23 mouse cellular contexts compared by ENCODE assay signal in the genomic region with DNA sequence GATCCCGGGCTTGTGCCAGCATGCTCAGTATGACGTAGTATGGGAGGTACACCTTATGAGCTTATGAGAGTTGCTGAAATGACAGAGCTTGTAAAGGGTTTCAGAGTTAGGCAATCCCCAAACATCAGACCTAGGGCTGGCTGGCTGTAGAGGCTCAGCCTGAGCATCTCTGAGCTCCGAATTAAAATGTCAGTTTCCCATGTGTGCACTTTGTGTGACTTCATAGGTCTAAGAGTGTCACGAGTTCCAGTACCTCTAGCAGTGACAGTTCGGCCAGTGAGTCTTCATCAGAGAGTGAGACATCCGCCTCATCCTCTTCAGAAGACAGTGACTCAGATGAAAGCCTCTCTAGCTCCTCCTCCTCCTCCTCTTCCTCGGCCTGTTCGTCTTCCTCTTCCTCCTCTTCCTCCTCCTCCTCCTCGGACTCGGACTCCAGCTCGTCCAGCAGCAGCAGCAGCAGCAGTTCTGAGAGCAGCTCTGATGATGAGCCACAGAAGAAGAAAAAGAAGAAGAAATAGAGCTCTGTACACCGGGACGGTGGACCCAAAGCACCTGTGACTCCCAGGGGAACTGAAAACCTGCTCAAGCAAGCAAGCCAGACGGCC.
"Had no signal": no experiment of that assay in that cellular context is flagged by ENCODE, and none has a peak within 500 bp of the region (broad histone marks: within the 10 kb centered on the region; RNA-seq: fewer than 3 reads in every experiment).

No protein-coding gene starts in this region.

- H3K4me2 ChIP-seq: heart, embryonic 12.5 days; hindbrain, embryonic 12.5 days; hindbrain, embryonic 15.5 days; limb, embryonic 13.5 days; limb, embryonic 15.5 days; liver, embryonic 12.5 days had no signal

- H3K4me3 ChIP-seq: gastrocnemius, adult 2 months; heart, adult 2 months; heart, embryonic 10.5 days; heart, embryonic 12.5 days; hindbrain, embryonic 10.5 days; hindbrain, embryonic 12.5 days; hindbrain, embryonic 15.5 days; limb, embryonic 13.5 days; limb, embryonic 15.5 days; liver, embryonic 12.5 days had no signal

- H3K4me1 ChIP-seq: hindbrain, embryonic 12.5 days; hindbrain, embryonic 15.5 days; limb, embryonic 13.5 days; limb, embryonic 15.5 days had no signal

- H3K9ac ChIP-seq: heart, embryonic 12.5 days; hindbrain, embryonic 12.5 days; hindbrain, embryonic 15.5 days; limb, embryonic 13.5 days; limb, embryonic 15.5 days; liver, embryonic 12.5 days had no signal

- DNase-seq: gastrocnemius, adult 2 months; gastrocnemius, postnatal 10 days; gastrocnemius, postnatal 25 days; heart, adult 2 months; heart, postnatal 10 days; heart, postnatal 4 days; kidney, adult 11 months; kidney, adult 2 months; kidney, postnatal 14 days; kidney, postnatal 36 days; layer of hippocampus, adult 9-11 months; layer of hippocampus, postnatal 36 days; left cerebral cortex, postnatal 4 days had no signal

- H3K27me3 ChIP-seq: heart, embryonic 12.5 days; hindbrain, embryonic 12.5 days; hindbrain, embryonic 15.5 days; limb, embryonic 13.5 days; limb, embryonic 15.5 days; liver, embryonic 12.5 days had no signal

- H3K27ac ChIP-seq: gastrocnemius, adult 2 months; heart, adult 2 months; heart, embryonic 10.5 days; hindbrain, embryonic 10.5 days; hindbrain, embryonic 12.5 days; hindbrain, embryonic 15.5 days; hindbrain, postnatal 0 days; limb, embryonic 13.5 days; limb, embryonic 15.5 days; liver, embryonic 12.5 days had no signal

- H3K9me3 ChIP-seq: heart, embryonic 10.5 days; heart, embryonic 12.5 days; hindbrain, embryonic 10.5 days; hindbrain, embryonic 12.5 days; hindbrain, embryonic 15.5 days; limb, embryonic 13.5 days; limb, embryonic 15.5 days; liver, embryonic 12.5 days had no signal

- ATAC-seq: hindbrain, postnatal 0 days; intestine, embryonic 16.5 days; liver, embryonic 12.5 days had no signal
